Mouse (Mus musculus) ES-E14 (cell line): ENCODE results near the gene Nmnat2.

Experiments
- MAFK ChIP-seq: IDR thresholded peaks from 2 replicates; pipeline ENCODE4 v1.6.1; 2014; ENCODE audit warnings: mild to moderate bottlenecking, low read depth, low read length, inconsistent platforms; ENCODE audit not compliant: insufficient read depth
- ZC3H11A ChIP-seq: IDR thresholded peaks from 2 replicates; pipeline ENCODE4 v1.6.1; 2012; ENCODE audit warnings: low read depth, mild to moderate bottlenecking, inconsistent platforms, low read length, borderline replicate concordance

DNA sequence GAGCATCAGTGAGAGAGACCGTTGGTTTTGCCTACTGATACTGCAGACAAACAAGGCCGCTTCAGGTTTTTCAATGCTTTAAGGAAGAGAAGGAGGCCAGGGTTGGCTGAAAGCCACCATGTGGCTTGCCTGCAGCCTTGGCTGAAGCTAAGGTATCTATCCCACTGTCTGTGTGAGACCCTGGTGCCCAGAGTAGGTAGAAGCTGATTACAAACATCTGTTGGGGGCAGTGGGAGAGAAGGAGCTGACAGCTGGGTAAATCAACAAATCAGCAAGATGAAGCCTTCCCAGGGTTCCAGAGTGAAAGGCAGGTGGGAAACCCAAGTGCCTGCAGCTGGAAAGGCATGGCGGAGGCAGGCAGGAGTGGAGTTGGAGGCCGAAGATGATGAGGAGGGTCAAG, 136.0 kb downstream of the Nmnat2 start:
- TF ChIP-seq ZC3H11A (no peak), MAFK (no peak)
